17 mouse cellular contexts compared by ENCODE assay signal in genomic region chr2:119591247-119591646, GRCm38 (mm10). TPM values are rescaled to one million over a fixed set of nuclear protein-coding genes. Genes with fewer than 3 reads are reported as not detected.
DNase-seq lines count a peak whose midpoint lies in the region; ATAC-seq and TF ChIP-seq lines count a peak whose summit lies in the region.
"Had no signal": no experiment of that assay in that cellular context is flagged by ENCODE, and none has a peak within 500 bp of the region (broad histone marks: within the 10 kb centered on the region; RNA-seq: fewer than 3 reads in every experiment).

No protein-coding gene starts in this region.

- H3K4me3 ChIP-seq in layer of hippocampus, adult 2 months: no peak overlapping the region
- no peak overlapping the region for H3K4me3 ChIP-seq in thymus, adult 2 months (ENCODE audit: control insufficient read depth, insufficient read depth, low read length)
- H3K4me3 ChIP-seq: embryonic facial prominence, embryonic 15.5 days; heart, embryonic 12.5 days; limb, embryonic 15.5 days; myocyte had no signal

- peak; percentile 54 for TF ChIP-seq CTCF in layer of hippocampus, adult 2 months (conservative IDR thresholded peaks at IDR 0.05)
- no peak for TF ChIP-seq CTCF in thymus, adult 2 months (IDR thresholded peaks at IDR 0.05; ENCODE audit: borderline replicate concordance, control insufficient read depth, extremely low read depth, insufficient read depth, low read length, poor library complexity)

- no peak for ATAC-seq in CD4-positive, CD25-positive, alpha-beta regulatory T cell, adult 4 months
- ATAC-seq: forebrain, embryonic 16.5 days had no signal

- WGBS in thymus, adult 2 months: 94% methylated on average over 3 of the region's 3 CpGs

- DNase-seq in CD4-positive, CD25-positive, alpha-beta regulatory T cell, adult 2 months (ENCODE audit: low read depth, low spot score): peak; percentile 36
- DNase-seq in layer of hippocampus, adult 2 months (ENCODE audit: low spot score in 2 of 2): no peak
- no peak for DNase-seq in layer of hippocampus, postnatal 36 days
- peak; percentile 4 for DNase-seq in thymus, postnatal 25 days
- no peak for DNase-seq in thymus, adult 2 months
- peak; percentile 31 for DNase-seq in splenic B cell, adult 2 months (ENCODE audit: low read depth, low spot score)
- DNase-seq in cerebellum, postnatal 25 days: no peak
- DNase-seq: adrenal gland, postnatal 25 days; gastrocnemius, postnatal 10 days; kidney, postnatal 14 days had no signal

- H3K4me1 ChIP-seq in thymus, adult 2 months (replicated peaks; ENCODE audit: control insufficient read depth, insufficient read depth, low read length): no peaks in the 10 kb centered on the region
- H3K4me1 ChIP-seq: limb, embryonic 15.5 days had no signal

- no peak overlapping the region for H3K27ac ChIP-seq in layer of hippocampus, adult 2 months
- H3K27ac ChIP-seq in thymus, adult 2 months (ENCODE audit: control insufficient read depth, insufficient read depth, low read length): no peak overlapping the region
- H3K27ac ChIP-seq: embryonic facial prominence, embryonic 15.5 days; limb, embryonic 15.5 days; macrophage had no signal

- H3K36me3 ChIP-seq in thymus, adult 2 months (ENCODE audit: control insufficient read depth, insufficient read depth, low read length): no peaks in the 10 kb centered on the region; the same call in 1 of the 2 replicates
- H3K36me3 ChIP-seq in splenic B cell, adult 2 months (ENCODE audit: control insufficient read depth, insufficient read depth, low read length, poor library complexity, severe bottlenecking): no peaks in the 10 kb centered on the region

- no peaks in the 10 kb centered on the region for H3K27me3 ChIP-seq in thymus, adult 2 months (ENCODE audit: control insufficient read depth, insufficient read depth, low read length)
- H3K27me3 ChIP-seq in splenic B cell, adult 2 months (ENCODE audit: control insufficient read depth, insufficient read depth, low read length, poor library complexity, severe bottlenecking): no peaks in the 10 kb centered on the region
- H3K27me3 ChIP-seq: embryonic facial prominence, embryonic 15.5 days; heart, embryonic 12.5 days; limb, embryonic 15.5 days had no signal

- no peak for TF ChIP-seq POLR2A in thymus, adult 2 months (IDR thresholded peaks at IDR 0.05; ENCODE audit: control insufficient read depth, extremely low read depth, insufficient read depth, low read length, poor library complexity)

RNA-seq across cellular contexts. Expression of gene Nusap1, which starts 26.9 kb away (rescaled TPM):
- 10 to 100 TPM in 1 of 2 experiments, 1 to 10 TPM in 1; 7.6 to 15.0 TPM for polyA plus RNA-seq in CD4-positive, CD25-positive, alpha-beta regulatory T cell, adult 4 months (2017; shearing (Covaris generic))
- under 1 TPM; 0.88 to 0.97 TPM for total RNA-seq in layer of hippocampus, adult 2 months (2021)
- under 1 TPM; 0.60 to 0.83 TPM for total RNA-seq in layer of hippocampus, postnatal 36 days (2021)
- polyA plus RNA-seq in thymus, adult 2 months (2012; rRNA removed): 11.1 and 13.5 TPM in 2 replicates

RNA-seq across cellular contexts. Expression of gene Oip5, which starts 27.0 kb away (rescaled TPM):
- polyA plus RNA-seq in CD4-positive, CD25-positive, alpha-beta regulatory T cell, adult 4 months (2017; shearing (Covaris generic)): 1 to 10 TPM; 2.6 to 4.6 TPM
- under 1 TPM; 0.91 to 0.92 TPM for total RNA-seq in layer of hippocampus, adult 2 months (2021)
- under 1 TPM; 0.35 to 0.56 TPM for total RNA-seq in layer of hippocampus, postnatal 36 days (2021)
- polyA plus RNA-seq in thymus, adult 2 months (2012; rRNA removed): 21.8 and 30.0 TPM in 2 replicates

RNA-seq across cellular contexts. Expression of gene Chp1, which starts 43.8 kb away (rescaled TPM):
- 10 to 100 TPM; 75.5 to 85.2 TPM for polyA plus RNA-seq in CD4-positive, CD25-positive, alpha-beta regulatory T cell, adult 4 months (2017; shearing (Covaris generic))
- 100 to 1,000 TPM; 155 to 157 TPM for total RNA-seq in layer of hippocampus, adult 2 months (2021)
- total RNA-seq in layer of hippocampus, postnatal 36 days (2021): 100 to 1,000 TPM; 144 to 146 TPM
- polyA plus RNA-seq in thymus, adult 2 months (2012; rRNA removed): 78.5 and 86.2 TPM in 2 replicates

RNA-seq across cellular contexts. Expression of gene Exd1, which starts 43.8 kb away (rescaled TPM):
- under 1 TPM in 1 of 2 experiments, not detected in 1; 0.16 TPM for polyA plus RNA-seq in CD4-positive, CD25-positive, alpha-beta regulatory T cell, adult 4 months (2017; shearing (Covaris generic))
- total RNA-seq in layer of hippocampus, adult 2 months (2021): 1 to 10 TPM in 1 of 2 experiments, under 1 TPM in 1; 0.49 to 1.3 TPM
- total RNA-seq in layer of hippocampus, postnatal 36 days (2021): under 1 TPM; 0.46 to 0.47 TPM
- polyA plus RNA-seq in thymus, adult 2 months (2012; rRNA removed): 0.08 and 0.15 TPM in 2 replicates

Comparison
In these comparisons a context has a peak if more than half of its experiments do, and no peak if none do; other contexts are left out.
1. DNase-seq: peak in CD4-positive, CD25-positive, alpha-beta regulatory T cell, adult 2 months (single experiment), thymus, postnatal 25 days (single experiment) and splenic B cell, adult 2 months (single experiment); none in layer of hippocampus, adult 2 months (0 of 2), layer of hippocampus, postnatal 36 days (0 of 2), thymus, adult 2 months (single experiment) and cerebellum, postnatal 25 days (0 of 2).